Mouse (Mus musculus) thymus, postnatal 36 days (tissue): ENCODE measurements around the gene Btbd2.

Experiments used
- DNase-seq, 2 experiments: peaks; one replicate each; pipeline ENCODE4 v3.0.0; 2022; ENCODE audit warnings: mixed read lengths in 2 of 2

Gene Btbd2

GRCm38 (mm10) chr10:80635345-80635744 is 21.5 kb downstream of the Btbd2 start:
- no peak for DNase-seq

- DNase-seq = no peak
Measured at GRCm38 (mm10) chr10:80628925-80629324, 27.9 kb downstream of the Btbd2 start.

GRCm38 (mm10) chr10:80627685-80628084 is 29.2 kb downstream of the Btbd2 start:
- no peak for DNase-seq

GRCm38 (mm10) chr10:80625764-80626163 is 31.1 kb downstream of the Btbd2 start:
- DNase-seq = no peak

GRCm38 (mm10) chr10:80623457-80624191 is 33.2 kb downstream of the Btbd2 start:
- DNase-seq = peak; percentile 82 to 89

GRCm38 (mm10) chr10:80622661-80623456 is 34.0 kb downstream of the Btbd2 start, which contains the start of gene Csnk1g2:
TSS of gene Csnk1g2 (plus strand) at chr10:80622838.
- DNase-seq = peak; percentile 78 to 87

- DNase-seq = peak; percentile 98 to 99
Measured at GRCm38 (mm10) chr10:80621940-80622660, 34.8 kb downstream of the Btbd2 start.

GRCm38 (mm10) chr10:80621690-80621939 is 35.3 kb downstream of the Btbd2 start:
- DNase-seq = no peak

- no peak for DNase-seq
Measured at GRCm38 (mm10) chr10:80620796-80621689, 35.8 kb downstream of the Btbd2 start.

- DNase-seq = no peak
Measured at GRCm38 (mm10) chr10:80620365-80620764, 36.5 kb downstream of the Btbd2 start.

GRCm38 (mm10) chr10:80619465-80620244 is 37.2 kb downstream of the Btbd2 start:
- DNase-seq = no peak

- peak; percentile 72 to 87 for DNase-seq
Measured at GRCm38 (mm10) chr10:80618181-80618580, 38.7 kb downstream of the Btbd2 start.

GRCm38 (mm10) chr10:80614351-80614750 is 42.5 kb downstream of the Btbd2 start:
- peak; percentile 44 to 60 for DNase-seq

GRCm38 (mm10) chr10:80613821-80614220 is 43.0 kb downstream of the Btbd2 start:
- no peak for DNase-seq

- no peak for DNase-seq
Measured at GRCm38 (mm10) chr10:80611905-80612304, 45.0 kb downstream of the Btbd2 start.

GRCm38 (mm10) chr10:80611024-80611423 is 45.8 kb downstream of the Btbd2 start:
- peak; percentile 81 to 85 for DNase-seq

GRCm38 (mm10) chr10:80610116-80610785 is 46.6 kb downstream of the Btbd2 start:
- no peak for DNase-seq

- peak in 1 of 2 experiments; percentile 13 for DNase-seq
Measured at GRCm38 (mm10) chr10:80609269-80609924, 47.5 kb downstream of the Btbd2 start.

GRCm38 (mm10) chr10:80608435-80608834 is 48.4 kb downstream of the Btbd2 start:
- peak in 1 of 2 experiments; percentile 4 for DNase-seq

- DNase-seq = peak in 1 of 2 experiments; percentile 43
Measured at GRCm38 (mm10) chr10:80606737-80607350, 50.0 kb downstream of the Btbd2 start.
